ENCODE assay signal across 12 mouse cellular contexts in the genomic region with DNA sequence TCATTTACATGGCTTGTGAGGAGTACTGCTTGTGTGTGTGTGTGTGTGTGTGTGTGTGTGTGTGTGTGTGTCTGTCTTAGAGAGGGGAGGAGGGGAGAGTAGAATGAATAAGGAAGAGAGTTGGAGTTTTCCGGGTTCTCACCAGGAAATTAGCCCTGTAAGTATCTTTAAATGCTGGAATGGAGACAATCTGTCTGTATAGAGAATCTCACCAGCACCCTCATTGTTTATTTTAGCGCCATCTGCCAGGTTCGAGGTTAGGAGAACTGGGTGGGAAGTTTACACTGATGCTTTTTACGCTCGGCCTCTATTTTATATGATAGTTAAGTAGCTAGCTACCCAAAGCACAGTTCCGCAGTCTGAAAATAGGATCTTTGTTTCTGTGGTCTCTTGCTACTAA.
DNase-seq lines count a peak whose midpoint lies in the region; ATAC-seq lines count a peak whose summit lies in the region.
"Had no signal": no experiment of that assay in that cellular context is flagged by ENCODE, and none has a peak within 500 bp of the region (broad histone marks: within the 10 kb centered on the region; RNA-seq: fewer than 3 reads in every experiment).

No protein-coding gene starts in this region.

- no peak overlapping the region for H3K9ac ChIP-seq in embryonic facial prominence, embryonic 12.5 days
- peak overlapping the region; percentile 17; the same call in 1 of the 2 replicates for H3K9ac ChIP-seq in hindbrain, embryonic 14.5 days
- no peak overlapping the region for H3K9ac ChIP-seq in neural tube, embryonic 12.5 days
- H3K9ac ChIP-seq: liver, embryonic 12.5 days had no signal

- H3K4me3 ChIP-seq in embryonic facial prominence, embryonic 12.5 days = no peak overlapping the region
- peak overlapping the region; percentile 37; the same call in 1 of the 2 replicates for H3K4me3 ChIP-seq in forebrain, embryonic 10.5 days
- peak overlapping the region; percentile 16 for H3K4me3 ChIP-seq in hindbrain, embryonic 14.5 days (replicated peaks; ENCODE audit: low read length)
- H3K4me3 ChIP-seq in neural tube, embryonic 12.5 days = no peak overlapping the region
- H3K4me3 ChIP-seq: liver, embryonic 12.5 days had no signal

- no peaks in the 10 kb centered on the region for H3K9me3 ChIP-seq in embryonic facial prominence, embryonic 12.5 days
- H3K9me3 ChIP-seq in forebrain, embryonic 10.5 days = no peaks in the 10 kb centered on the region
- H3K9me3 ChIP-seq in hindbrain, embryonic 14.5 days (ENCODE audit: control insufficient read depth, low read length) = no peaks in the 10 kb centered on the region
- no peaks in the 10 kb centered on the region for H3K9me3 ChIP-seq in neural tube, embryonic 12.5 days
- H3K9me3 ChIP-seq: heart, embryonic 13.5 days; liver, embryonic 12.5 days had no signal

- peaks cover 5% of the 10 kb centered on the region; the same call in 1 of the 2 replicates for H3K4me1 ChIP-seq in embryonic facial prominence, embryonic 12.5 days
- H3K4me1 ChIP-seq in forebrain, embryonic 10.5 days = peaks cover 39% of the 10 kb centered on the region
- peaks cover 8% of the 10 kb centered on the region; the same call in 1 of the 2 replicates for H3K4me1 ChIP-seq in hindbrain, embryonic 14.5 days (replicated peaks; ENCODE audit: control insufficient read depth, insufficient read depth, low read length)
- peaks cover 9% of the 10 kb centered on the region for H3K4me1 ChIP-seq in neural tube, embryonic 12.5 days
- H3K4me1 ChIP-seq: liver, embryonic 12.5 days had no signal

- no peaks in the 10 kb centered on the region; the same call in 1 of the 2 replicates for H3K27me3 ChIP-seq in embryonic facial prominence, embryonic 12.5 days
- no peaks in the 10 kb centered on the region for H3K27me3 ChIP-seq in forebrain, embryonic 10.5 days (ENCODE audit: poor library complexity, severe bottlenecking)
- H3K27me3 ChIP-seq in hindbrain, embryonic 14.5 days (ENCODE audit: control insufficient read depth, insufficient read depth, low read length) = no peaks in the 10 kb centered on the region
- H3K27me3 ChIP-seq in neural tube, embryonic 12.5 days (replicated peaks) = no peaks in the 10 kb centered on the region
- H3K27me3 ChIP-seq: heart, embryonic 13.5 days; liver, embryonic 12.5 days had no signal

- H3K4me2 ChIP-seq in embryonic facial prominence, embryonic 12.5 days (replicated peaks) = peak overlapping the region; percentile 50
- peak overlapping the region; percentile 54 for H3K4me2 ChIP-seq in hindbrain, embryonic 14.5 days (replicated peaks)
- H3K4me2 ChIP-seq in neural tube, embryonic 12.5 days (replicated peaks) = peak overlapping the region; percentile 55
- H3K4me2 ChIP-seq: liver, embryonic 12.5 days had no signal

- 75% methylated on average over 6 of the region's 6 CpGs for WGBS in embryonic facial prominence, embryonic 12.5 days
- 83% methylated on average over 6 of the region's 6 CpGs for WGBS in forebrain, embryonic 10.5 days
- 52% methylated on average over 6 of the region's 6 CpGs for WGBS in hindbrain, embryonic 14.5 days
- 66% methylated on average over 6 of the region's 6 CpGs for WGBS in neural tube, embryonic 12.5 days

- ATAC-seq in embryonic facial prominence, embryonic 12.5 days (ENCODE audit: insufficient number of reproducible peaks, insufficient read depth, low FRiP score, low TSS enrichment) = no peak
- ATAC-seq in hindbrain, embryonic 14.5 days (ENCODE audit: low FRiP score) = no peak
- no peak for ATAC-seq in neural tube, embryonic 12.5 days (ENCODE audit: low FRiP score, low read depth)
- ATAC-seq: liver, embryonic 12.5 days had no signal

- DNase-seq in forebrain, embryonic 10.5 days (ENCODE audit: extremely low spot score, low spot score) = no peak
- no peak for DNase-seq in hindbrain, embryonic 14.5 days (ENCODE audit: low spot score)
- DNase-seq in T-cell, adult 2 months (ENCODE audit: low spot score) = no peak
- DNase-seq in right cerebral cortex, postnatal 10 days (ENCODE audit: low spot score in 2 of 2) = no peak
- DNase-seq in adipocyte (ENCODE audit: low spot score) = no peak
- DNase-seq: cerebellum, adult 11-12 months; gastrocnemius, adult 2 months; right cerebral cortex, postnatal 14 days had no signal

- H3K36me3 ChIP-seq in embryonic facial prominence, embryonic 12.5 days = no peaks in the 10 kb centered on the region
- H3K36me3 ChIP-seq in forebrain, embryonic 10.5 days (replicated peaks) = 0 out of 2 replicates have a peak, but pooled peaks cover 3% of the 10 kb centered on the region
- H3K36me3 ChIP-seq in hindbrain, embryonic 14.5 days (replicated peaks; ENCODE audit: control insufficient read depth, insufficient read depth) = no peaks in the 10 kb centered on the region
- H3K36me3 ChIP-seq in neural tube, embryonic 12.5 days = no peaks in the 10 kb centered on the region
- H3K36me3 ChIP-seq: heart, embryonic 13.5 days; liver, embryonic 12.5 days had no signal

- peak overlapping the region; percentile 50 for H3K27ac ChIP-seq in embryonic facial prominence, embryonic 12.5 days
- peak overlapping the region; percentile 86 for H3K27ac ChIP-seq in forebrain, embryonic 10.5 days
- H3K27ac ChIP-seq in hindbrain, embryonic 14.5 days = peak overlapping the region; percentile 75
- peak overlapping the region; percentile 60 for H3K27ac ChIP-seq in neural tube, embryonic 12.5 days
- H3K27ac ChIP-seq: heart, embryonic 13.5 days; liver, embryonic 12.5 days had no signal

Comparison
In these comparisons a context has a peak if more than half of its experiments do, and no peak if none do; other contexts are left out.
1. H3K4me3 ChIP-seq: peak in forebrain, embryonic 10.5 days (single experiment) and hindbrain, embryonic 14.5 days (single experiment); none in embryonic facial prominence, embryonic 12.5 days (single experiment) and neural tube, embryonic 12.5 days (single experiment).
2. Peak in every context shown above with its lines, with median percentiles within 50 percentile points of each other: H3K27ac ChIP-seq and H3K4me2 ChIP-seq.